Mouse (Mus musculus) stomach, postnatal 0 days (tissue): ENCODE measurements around the gene Krtap9-5. TPM values are rescaled to one million over a fixed set of nuclear protein-coding genes. Genes with fewer than 3 reads are reported as not detected.

Experiments
- ATAC-seq: fragments of 200-750 bp; cut with Nextera tagmentation; 2 replicates; pipeline ENCODE4 v1.8.0; 2017; ENCODE audit not compliant: low FRiP score, low TSS enrichment
- DNase-seq: peaks from one replicate; pipeline ENCODE4 v3.0.0-alpha.2; 2016; ENCODE audit warnings: low spot score
- H3K27ac ChIP-seq: fragments of 300-500 bp; sonication (generic); replicated peaks from 2 replicates; pipeline ENCODE4 v1.5.1; 2014; ENCODE audit warnings: mild to moderate bottlenecking, control low read depth
- H3K27me3 ChIP-seq: fragments of 300-500 bp; sonication (generic); 2 replicates; pipeline ENCODE4 v1.6.1; 2014; ENCODE audit warnings: low read length; ENCODE audit not compliant: control insufficient read depth, insufficient read depth
- H3K36me3 ChIP-seq: fragments of 300-500 bp; sonication (generic); 2 replicates; pipeline ENCODE4 v1.6.1; 2014; ENCODE audit warnings: low read length, mixed read lengths; ENCODE audit not compliant: control insufficient read depth, insufficient read depth
- H3K4me1 ChIP-seq: fragments of 300-500 bp; sonication (generic); replicated peaks from 2 replicates; pipeline ENCODE4 v1.6.1; 2014; ENCODE audit warnings: antibody characterized with exemption; ENCODE audit not compliant: control insufficient read depth, insufficient read depth
- H3K4me2 ChIP-seq: fragments of 300-500 bp; sonication (generic); replicated peaks from 2 replicates; pipeline ENCODE4 v1.6.1; 2014; ENCODE audit warnings: low read depth, mild to moderate bottlenecking, control low read depth, moderate library complexity
- H3K4me3 ChIP-seq: fragments of 300-500 bp; sonication (generic); 2 replicates; pipeline ENCODE4 v1.5.1; 2014; ENCODE audit warnings: low read depth, low read length, control low read depth
- H3K9ac ChIP-seq: fragments of 300-500 bp; sonication (generic); 2 replicates; pipeline ENCODE4 v1.6.1; 2014; ENCODE audit warnings: mild to moderate bottlenecking, low read length, control low read depth, mixed read lengths
- H3K9me3 ChIP-seq: fragments of 300-500 bp; sonication (generic); 2 replicates; pipeline ENCODE4 v1.6.1; 2016; ENCODE audit warnings: low read length; ENCODE audit not compliant: control insufficient read depth
- CTCF ChIP-seq: IDR thresholded peaks from 2 replicates; pipeline ENCODE4 v1.5.1; 2016; ENCODE audit warnings: antibody characterized with exemption, low read depth, mild to moderate bottlenecking, moderate library complexity
- EP300 ChIP-seq: optimal IDR thresholded peaks from 2 replicates; pipeline ENCODE3; 2016; ENCODE audit warnings: antibody characterized with exemption
- WGBS: fragments of 180-500 bp; shearing (Covaris S2); extraction: QIAGEN DNeasy Blood & Tissue Kit; methylation state at CpG from one replicate; pipeline ENCODE4 v1.1.7; 2014; 5-methylcytosine and 5-hydroxymethylcytosine counted together
- polyA plus RNA-seq: library from polyadenylated mRNA; unstranded; fragments of >200 nt; fragmentation: Nextera tagmentation; extraction: Ambion mirVana; gene quantifications from 2 replicates; pipeline ENCODE4 v1.2.1, GENCODE M21; 2015

Krtap9-5 gene
- polyA plus RNA-seq, result not detected in 2 replicates

DNA sequence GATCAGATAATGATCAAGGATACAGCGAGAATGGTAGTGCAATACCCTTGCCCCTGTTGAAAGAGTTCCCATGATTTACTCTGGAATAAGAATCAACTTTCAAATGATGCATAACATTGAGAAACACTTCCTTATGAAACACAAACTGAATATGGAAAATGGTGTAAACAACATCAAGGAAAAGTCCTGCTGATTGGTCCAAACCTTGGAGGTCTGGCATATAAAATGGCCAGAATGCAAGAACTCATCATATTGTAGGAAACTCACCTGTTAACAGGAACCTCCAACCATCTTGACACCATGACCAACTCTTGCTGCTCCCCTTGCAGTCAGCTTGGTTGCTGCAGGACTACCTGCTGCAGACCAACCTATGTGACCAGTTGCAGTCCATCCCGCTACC, at the start of gene Krtap9-5:
Gene Krtap9-5, plus strand, starts transcription at position 301 of the 400 bp plus-strand sequence.
- Histone ChIP-seq H3K4me1 (no peaks in the 10 kb centered on the region), H3K4me3 (no peak within 1 kb of the TSS), H3K27ac (no peak within 1 kb of the TSS), H3K27me3 (no peaks in the 10 kb centered on the region), H3K36me3 (no peaks in the 10 kb centered on the region), H3K9me3 (no peaks in the 10 kb centered on the region), H3K9ac (no peak within 1 kb of the TSS), H3K4me2 (no peak within 1 kb of the TSS)
- DNase-seq, result no peak
- ATAC-seq, result no peak
- TF ChIP-seq CTCF (no peak), EP300 (no peak)
- WGBS, result 97% methylated on average over 2 of the region's 2 CpGs

DNA sequence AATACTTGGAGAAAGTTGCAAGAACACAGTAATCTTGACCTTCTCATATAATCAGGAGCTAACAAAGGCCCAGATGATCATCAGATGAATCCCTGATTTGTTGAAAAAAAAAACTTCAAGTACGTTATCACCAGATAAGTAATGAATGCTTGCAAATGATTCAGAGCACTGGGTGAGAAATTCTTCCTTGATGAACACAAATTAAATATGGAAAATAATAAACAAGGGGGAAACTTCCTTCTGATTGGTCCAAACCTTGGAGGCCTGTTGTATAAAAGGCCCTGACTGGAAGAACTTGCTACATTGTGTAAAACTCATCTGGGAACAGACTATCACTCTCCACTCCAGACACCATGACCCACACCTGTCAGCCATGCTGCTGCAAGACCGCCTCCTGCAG, 40.7 kb upstream of the Krtap9-5 start, which contains the start of gene Krtap31-1:
Gene Krtap31-1, plus strand, starts transcription at position 301 of the 400 bp plus-strand sequence.
- H3K9ac ChIP-seq, result no peak within 1 kb of the TSS
- H3K4me1 ChIP-seq, result no peaks in the 10 kb centered on the region
- TF ChIP-seq EP300, result no peak
- no peak for TF ChIP-seq CTCF
- no peaks in the 10 kb centered on the region for H3K9me3 ChIP-seq
- H3K27ac ChIP-seq, result no peak within 1 kb of the TSS
- no peak for ATAC-seq
- H3K4me2 ChIP-seq, result no peak within 1 kb of the TSS
- H3K4me3 ChIP-seq, result no peak within 1 kb of the TSS
- H3K36me3 ChIP-seq, result no peaks in the 10 kb centered on the region
- H3K27me3 ChIP-seq, result no peaks in the 10 kb centered on the region
- no peak for DNase-seq
- 65% methylated on average over 2 of the region's 2 CpGs for WGBS

GRCm38 (mm10) chr11:99914451-99914850, 33.8 kb upstream of the Krtap9-5 start, which contains the start of gene Gm11565:
TSS of gene Gm11565 (plus strand) at chr11:99914751.
- Histone ChIP-seq H3K4me1 (no peaks in the 10 kb centered on the region), H3K4me3 (no peak within 1 kb of the TSS), H3K9me3 (no peaks in the 10 kb centered on the region), H3K4me2 (no peak within 1 kb of the TSS), H3K9ac (no peak within 1 kb of the TSS), H3K36me3 (no peaks in the 10 kb centered on the region), H3K27ac (no peak within 1 kb of the TSS), H3K27me3 (no peaks in the 10 kb centered on the region)
- DNase-seq (no peak), ATAC-seq (no peak)
- WGBS, result 92% methylated on average over 3 of the region's 3 CpGs
- TF ChIP-seq CTCF, result no peak
- TF ChIP-seq EP300, result no peak

- WGBS, result 84% methylated on average over 1 of the region's 1 CpGs
These were observed 12.3 kb upstream of the Krtap9-5 start, which contains the start of gene Krtap31-2 for GRCm38 (mm10) chr11:99935991-99936390. TSS of gene Krtap31-2 (plus strand) at chr11:99936291.

DNA sequence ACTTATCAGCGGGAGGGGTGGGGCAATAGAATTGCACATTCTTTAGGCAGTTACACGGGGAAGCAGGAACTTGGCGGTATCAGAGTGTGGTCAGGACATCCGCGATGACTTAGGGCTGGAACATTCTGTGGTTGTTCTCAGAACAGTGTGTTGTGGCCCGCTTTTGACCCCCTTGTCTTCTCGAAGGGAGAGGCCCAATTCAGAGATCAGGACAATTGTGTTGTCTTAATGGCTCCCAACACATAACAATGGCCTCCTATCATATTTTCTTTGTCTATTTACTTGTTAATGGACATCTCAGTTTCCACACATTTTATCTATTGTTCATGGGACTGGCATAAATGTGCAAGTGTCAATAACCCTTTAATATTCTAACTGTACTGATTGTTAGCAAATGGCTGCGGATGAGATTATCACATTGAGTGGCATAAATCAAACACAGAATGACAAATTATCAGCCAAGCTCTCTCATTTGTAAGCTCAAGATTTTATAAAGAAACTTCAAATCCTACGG, 10.5 kb upstream of the Krtap9-5 start:
- H3K9me3 ChIP-seq, result no peaks in the 10 kb centered on the region
- DNase-seq, result no peak
- no peak overlapping the region for H3K4me2 ChIP-seq
- no peak for TF ChIP-seq EP300
- no peak for TF ChIP-seq CTCF
- H3K36me3 ChIP-seq, result no peaks in the 10 kb centered on the region
- no peak overlapping the region for H3K4me3 ChIP-seq
- no peaks in the 10 kb centered on the region for H3K27me3 ChIP-seq
- ATAC-seq, result no peak
- H3K27ac ChIP-seq, result no peak overlapping the region
- WGBS, result 69% methylated on average over 9 of the region's 9 CpGs
- no peak overlapping the region for H3K9ac ChIP-seq
- H3K4me1 ChIP-seq, result no peaks in the 10 kb centered on the region

More at GRCm38 (mm10) chr11:99935991-99936390, 12.3 kb upstream of the Krtap9-5 start, which contains the start of gene Krtap31-2:
- DNase-seq (no peak), ATAC-seq (no peak)
- TF ChIP-seq CTCF (no peak), EP300 (no peak)
- Histone ChIP-seq H3K4me2 (no peak within 1 kb of the TSS), H3K27me3 (no peaks in the 10 kb centered on the region), H3K9ac (no peak within 1 kb of the TSS), H3K4me3 (no peak within 1 kb of the TSS), H3K27ac (no peak within 1 kb of the TSS), H3K9me3 (no peaks in the 10 kb centered on the region), H3K36me3 (no peaks in the 10 kb centered on the region), H3K4me1 (no peaks in the 10 kb centered on the region)

- Histone ChIP-seq H3K27ac (no peak overlapping the region), H3K4me2 (no peak overlapping the region), H3K27me3 (no peaks in the 10 kb centered on the region), H3K9me3 (no peaks in the 10 kb centered on the region), H3K4me3 (no peak overlapping the region), H3K9ac (no peak overlapping the region), H3K4me1 (no peaks in the 10 kb centered on the region), H3K36me3 (no peaks in the 10 kb centered on the region)
- DNase-seq (no peak), ATAC-seq (no peak)
- TF ChIP-seq CTCF (no peak; the same call in 1 of the 2 replicates), EP300 (no peak)
- WGBS, result 55% methylated on average over 6 of the region's 6 CpGs
These were observed 15.9 kb downstream of the Krtap9-5 start for GRCm38 (mm10) chr11:99964213-99964612.
